17 mouse cellular contexts compared by ENCODE assay signal in the genomic region with DNA sequence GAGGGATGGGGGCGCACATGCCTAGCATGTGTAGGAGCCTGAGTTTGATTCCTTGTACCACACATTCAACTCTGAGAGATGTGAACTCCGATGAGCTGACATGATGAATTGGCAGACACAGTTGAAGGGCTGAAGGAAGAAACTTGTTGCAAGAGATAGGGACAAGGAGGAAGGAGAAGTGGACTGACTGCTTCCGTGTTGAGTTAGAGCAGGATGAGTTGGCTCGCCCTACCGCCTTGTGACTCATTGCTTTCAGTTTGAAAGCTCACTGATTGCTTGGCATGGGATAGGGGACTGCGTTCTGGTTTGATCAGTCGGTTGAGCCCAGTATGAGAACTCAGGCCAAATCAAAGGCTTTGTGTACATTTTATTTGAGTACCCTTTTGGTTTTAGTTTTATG. TPM values are rescaled to one million over a fixed set of nuclear protein-coding genes. Genes with fewer than 3 reads are reported as not detected.
DNase-seq lines count a peak whose midpoint lies in the region; ATAC-seq and TF ChIP-seq lines count a peak whose summit lies in the region.
"Had no signal": no experiment of that assay in that cellular context is flagged by ENCODE, and none has a peak within 500 bp of the region (broad histone marks: within the 10 kb centered on the region; RNA-seq: fewer than 3 reads in every experiment).

No protein-coding gene starts in this region.

- no peak for TF ChIP-seq CTCF in lung, postnatal 0 days (IDR thresholded peaks at IDR 0.05)
- TF ChIP-seq CTCF in bone marrow macrophage, adult 2 months (IDR thresholded peaks at IDR 0.05; ENCODE audit: low read depth, low read length): no peak

- 88% methylated on average over 7 of the region's 7 CpGs for WGBS in lung, postnatal 0 days
- WGBS in macrophage (ENCODE audit: missing documents): 10% methylated on average over 7 of the region's 7 CpGs

- H3K27me3 ChIP-seq in lung, postnatal 0 days (replicated peaks; ENCODE audit: insufficient read depth, low read length): no peaks in the 10 kb centered on the region
- H3K27me3 ChIP-seq: CH12.LX; heart, embryonic 15.5 days; hindbrain, embryonic 13.5 days; midbrain, embryonic 12.5 days had no signal

- H3K9me3 ChIP-seq in lung, postnatal 0 days (ENCODE audit: low read length): no peaks in the 10 kb centered on the region
- H3K9me3 ChIP-seq: heart, embryonic 15.5 days; hindbrain, embryonic 13.5 days had no signal

- H3K4me2 ChIP-seq in lung, postnatal 0 days (replicated peaks; ENCODE audit: low read depth, low read length): no peak overlapping the region
- H3K4me2 ChIP-seq: heart, embryonic 15.5 days; hindbrain, embryonic 13.5 days; liver, embryonic 11.5 days; midbrain, embryonic 12.5 days had no signal

- H3K27ac ChIP-seq in lung, postnatal 0 days (ENCODE audit: low read length): no peak overlapping the region
- H3K27ac ChIP-seq in bone marrow macrophage, adult 2 months (ENCODE audit: insufficient read depth, low read depth, low read length): peak overlapping the region; percentile 75
- peak overlapping the region; percentile 49 for H3K27ac ChIP-seq in macrophage
- H3K27ac ChIP-seq: heart, embryonic 15.5 days; hindbrain, embryonic 13.5 days; layer of hippocampus, adult 2 months; midbrain, embryonic 12.5 days had no signal

- H3K4me3 ChIP-seq in lung, postnatal 0 days (ENCODE audit: low read depth, low read length): no peak overlapping the region
- H3K4me3 ChIP-seq in bone marrow macrophage, adult 2 months (ENCODE audit: insufficient read depth, low read length): peak overlapping the region; percentile 40
- H3K4me3 ChIP-seq in macrophage (ENCODE audit: inconsistent target): peak overlapping the region; percentile 3; the same call in 1 of the 2 replicates
- H3K4me3 ChIP-seq: heart, embryonic 15.5 days; hindbrain, embryonic 13.5 days; layer of hippocampus, adult 2 months; midbrain, embryonic 12.5 days had no signal

- H3K4me1 ChIP-seq in lung, postnatal 0 days (ENCODE audit: insufficient read depth, low read depth, low read length): no peaks in the 10 kb centered on the region
- H3K4me1 ChIP-seq in bone marrow macrophage, adult 2 months (ENCODE audit: control insufficient read depth, insufficient read depth, low read length): peaks cover 27% of the 10 kb centered on the region
- H3K4me1 ChIP-seq: heart, embryonic 15.5 days; hindbrain, embryonic 13.5 days; midbrain, embryonic 12.5 days had no signal

- H3K9ac ChIP-seq in lung, postnatal 0 days (replicated peaks; ENCODE audit: low read depth): no peak overlapping the region
- H3K9ac ChIP-seq: heart, embryonic 15.5 days; hindbrain, embryonic 13.5 days; midbrain, embryonic 12.5 days had no signal

- peaks cover 97% of the 10 kb centered on the region for H3K79me2 ChIP-seq in macrophage (ENCODE audit: inconsistent target)

- no peak for TF ChIP-seq POLR2A in bone marrow macrophage, adult 2 months (IDR thresholded peaks at IDR 0.05; ENCODE audit: borderline replicate concordance, low read depth, low read length)

- peak; percentile 26 to 31 for DNase-seq in lung, adult 18-20 months
- DNase-seq in lung, postnatal 0 days (ENCODE audit: low spot score): no peak
- DNase-seq in embryo, embryonic 11 days: no peak
- DNase-seq in frontal cortex, postnatal 10 days (ENCODE audit: low spot score in 2 of 2): no peak
- no peak for DNase-seq in frontal cortex, adult 2 months (ENCODE audit: extremely low spot score in 1 of 2, low spot score in 1 of 2)
- DNase-seq: cerebellum, adult 9-11 months; gastrocnemius, postnatal 14 days had no signal

- no peaks in the 10 kb centered on the region for H3K36me3 ChIP-seq in lung, postnatal 0 days (ENCODE audit: insufficient read depth, low read length)
- H3K36me3 ChIP-seq in macrophage (ENCODE audit: inconsistent target): peaks cover 18% of the 10 kb centered on the region; the same call in 1 of the 2 replicates
- H3K36me3 ChIP-seq: heart, embryonic 15.5 days; hindbrain, embryonic 13.5 days; midbrain, embryonic 12.5 days had no signal

- ATAC-seq in lung, postnatal 0 days: no peak
- ATAC-seq: forebrain, embryonic 16.5 days; intestine, embryonic 16.5 days had no signal

- TF ChIP-seq EP300 in lung, postnatal 0 days (IDR thresholded peaks at IDR 0.05): no peak

RNA-seq across cellular contexts. Expression of gene Snx10, which starts 34.6 kb away (rescaled TPM):
- 11.8 and 14.3 TPM in 2 replicates for polyA plus RNA-seq in lung, postnatal 0 days (2015; fragmentation: Nextera tagmentation; extraction: Ambion mirVana)
- 101 and 105 TPM in 2 replicates for polyA plus RNA-seq in bone marrow macrophage, adult 2 months (2012; ENCODE audit: insufficient read depth, insufficient read length, missing spikeins)
- total RNA-seq in macrophage (2018; cell fraction: chromatin; rRNA removed): 100 to 1,000 TPM in 23 of 26 experiments, 10 to 100 TPM in 3; 73.8 to 511 (median 250) TPM
- total RNA-seq in macrophage (2018; cell fraction: cytosol; rRNA removed): 100 to 1,000 TPM in 17 of 26 experiments, 10 to 100 TPM in 9; 73.4 to 231 (median 154) TPM
- 100 to 1,000 TPM in 25 of 26 experiments, 10 to 100 TPM in 1; 84.6 to 517 (median 229) TPM for total RNA-seq in macrophage (2018; cell fraction: nucleus; rRNA removed)
- polyA plus RNA-seq in macrophage (2018): 66.2 to 91.7 TPM (median 66.3 TPM) in 3 replicates
- polyA plus RNA-seq in frontal cortex, adult 2 months (2012; rRNA removed): 56.0 and 73.2 TPM in 2 replicates

Comparison
In these comparisons a context has a peak if more than half of its experiments do, and no peak if none do; other contexts are left out.
1. DNase-seq: peak in lung, adult 18-20 months (2 of 2); none in lung, postnatal 0 days (single experiment), embryo, embryonic 11 days (single experiment), frontal cortex, postnatal 10 days (0 of 2) and frontal cortex, adult 2 months (0 of 2).